Mouse (Mus musculus) common myeloid progenitor, adult 5-6 weeks (primary cell): ENCODE measurements around the gene Gm27021. TPM values are rescaled to one million over a fixed set of nuclear protein-coding genes. Genes with fewer than 3 reads are reported as not detected.

Source experiments
- ATAC-seq: replicated peaks from 2 replicates; pipeline ENCODE4 v1.8.0; 2016; ENCODE audit warnings: low read depth, mild to moderate bottlenecking, moderate TSS enrichment, inconsistent platforms; ENCODE audit not compliant: poor library complexity, severe bottlenecking
- total RNA-seq: library from RNA; stranded (forward); fragments of 200-1000, 187-1606 nt; gene quantifications from 2 replicates; pipeline ENCODE4 v1.2.3, GENCODE M21; 2017

The Gm27021 gene
- total RNA-seq, 1 experiment from 2014 or later: not detected

- ATAC-seq: no peak
Observed at GRCm38 (mm10) chr8:120686576-120686975, 18.7 kb upstream of the Gm27021 start.

DNA sequence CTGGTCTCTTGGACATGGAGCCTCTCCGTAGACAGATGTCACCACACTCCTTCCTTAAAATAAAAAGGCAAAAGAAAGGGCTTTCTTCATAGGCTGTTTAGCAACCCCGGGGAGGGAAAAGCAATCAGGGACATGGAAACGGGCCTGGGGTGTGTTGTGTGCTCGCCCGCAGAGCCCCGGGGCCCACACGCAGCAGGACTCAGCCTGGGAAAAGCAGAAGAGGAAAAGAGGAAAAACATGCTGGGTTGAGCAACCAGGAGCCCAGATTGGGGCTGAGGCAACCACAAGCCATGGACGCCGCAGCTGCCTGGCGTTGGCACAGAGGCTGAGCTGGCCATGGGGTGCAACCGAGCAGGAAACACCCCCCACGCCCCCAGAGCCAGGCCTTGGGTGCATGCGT lies 18.2 kb upstream of the Gm27021 start:
- peak; percentile 86 for ATAC-seq

GRCm38 (mm10) chr8:120685591-120685990 lies 17.7 kb upstream of the Gm27021 start:
- no peak for ATAC-seq

DNA sequence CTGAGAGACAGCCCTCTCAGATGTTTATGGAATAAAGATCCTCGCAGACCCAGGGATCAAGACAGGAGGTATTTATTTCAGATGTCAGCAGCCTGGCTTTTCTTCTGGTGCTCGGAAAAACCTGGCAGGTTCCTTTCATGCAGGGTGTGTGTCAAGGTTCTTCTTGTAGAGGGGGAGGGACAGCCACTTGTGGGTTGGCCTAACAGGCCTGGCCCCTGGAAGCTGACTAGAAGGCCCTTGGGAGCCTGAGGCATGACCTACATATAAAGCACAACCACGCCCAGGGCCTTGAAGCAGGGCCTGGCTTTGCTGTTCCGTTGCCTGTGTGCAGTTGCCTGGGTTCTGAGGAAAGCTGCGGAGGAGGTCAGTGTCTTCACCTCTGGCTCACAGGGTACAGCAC lies 17.2 kb upstream of the Gm27021 start:
- ATAC-seq: no peak

GRCm38 (mm10) chr8:120684082-120684481 lies 16.2 kb upstream of the Gm27021 start:
- ATAC-seq: no peak

GRCm38 (mm10) chr8:120683602-120684001 lies 15.7 kb upstream of the Gm27021 start:
- peak; percentile 43 for ATAC-seq

DNA sequence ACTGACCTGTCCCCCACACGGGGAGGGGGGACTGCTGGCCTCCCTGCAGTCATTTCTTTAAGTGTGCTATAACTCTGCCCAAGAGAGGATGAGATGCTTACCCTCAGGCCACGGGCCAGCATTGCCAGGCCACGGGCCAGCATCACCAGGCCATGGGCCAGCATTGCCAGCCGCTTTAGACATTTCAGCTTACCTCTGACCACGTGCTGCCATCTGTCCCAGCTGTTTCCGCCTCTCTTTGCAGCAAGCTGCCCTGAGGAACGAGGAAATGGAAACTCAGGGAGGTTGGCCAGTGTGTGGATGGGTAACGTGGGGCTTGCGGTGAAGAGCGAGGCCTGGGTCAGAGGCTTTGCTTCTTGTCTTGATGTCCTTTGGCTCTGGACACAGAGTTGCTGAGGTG lies 13.2 kb upstream of the Gm27021 start:
- no peak for ATAC-seq

- ATAC-seq: peak; percentile 68
Observed at GRCm38 (mm10) chr8:120680405-120680804, 12.5 kb upstream of the Gm27021 start.

DNA sequence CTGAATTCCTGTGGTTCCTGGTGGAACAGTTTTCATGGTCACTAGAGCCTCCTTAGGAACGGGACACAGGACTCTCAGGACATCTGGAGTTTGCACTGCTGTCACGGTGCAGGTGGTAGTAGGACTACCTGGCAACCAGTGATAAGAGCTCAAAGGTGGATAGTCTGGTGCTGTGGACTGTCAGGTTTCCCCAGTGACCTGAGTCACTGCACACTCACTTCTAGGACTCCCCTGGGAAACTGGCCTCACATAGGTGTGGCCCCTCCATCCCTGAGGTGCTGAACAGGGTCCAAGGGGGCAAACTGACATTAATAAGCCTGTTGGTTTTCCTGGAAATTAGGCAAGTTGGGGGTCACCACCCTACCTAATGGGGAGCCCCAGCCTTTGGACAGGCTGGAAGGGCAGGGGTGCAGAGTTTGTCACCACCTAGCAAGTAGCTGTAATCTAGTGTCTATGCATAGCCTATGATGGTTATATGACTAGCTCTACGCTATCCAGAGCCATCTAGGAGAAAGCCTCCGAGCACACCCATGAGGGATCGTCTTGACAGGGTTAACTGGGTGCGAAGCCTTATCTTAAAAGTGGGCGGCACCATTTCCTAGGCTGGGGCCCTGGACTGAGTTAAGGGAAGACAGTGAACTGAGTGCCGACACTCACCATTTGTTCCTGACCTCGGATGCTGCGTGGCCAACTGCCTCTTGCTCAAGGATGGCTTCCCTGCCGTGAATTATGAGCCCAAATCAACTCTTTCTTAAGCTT lies 11.9 kb upstream of the Gm27021 start:
- no peak for ATAC-seq

DNA sequence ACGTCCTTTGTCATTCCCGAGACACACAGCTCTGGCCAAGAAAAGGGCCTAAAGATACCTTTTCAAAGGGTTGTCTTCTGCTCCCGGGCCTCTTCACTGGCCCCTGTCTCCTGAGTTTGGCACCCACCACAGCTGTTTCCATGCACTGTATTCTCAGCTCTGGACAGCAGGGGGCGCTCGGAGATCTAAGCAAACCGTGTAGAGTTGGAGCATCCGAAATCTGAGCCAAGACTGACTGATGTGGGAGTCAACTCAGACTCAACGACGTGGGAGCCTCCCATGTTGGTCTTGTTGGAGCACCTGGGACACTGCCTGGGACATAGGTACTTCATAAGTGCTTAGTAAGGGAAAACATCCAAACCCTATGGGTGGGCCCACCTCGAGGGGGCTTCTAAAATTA lies 10.6 kb upstream of the Gm27021 start:
- peak; percentile 72 for ATAC-seq

DNA sequence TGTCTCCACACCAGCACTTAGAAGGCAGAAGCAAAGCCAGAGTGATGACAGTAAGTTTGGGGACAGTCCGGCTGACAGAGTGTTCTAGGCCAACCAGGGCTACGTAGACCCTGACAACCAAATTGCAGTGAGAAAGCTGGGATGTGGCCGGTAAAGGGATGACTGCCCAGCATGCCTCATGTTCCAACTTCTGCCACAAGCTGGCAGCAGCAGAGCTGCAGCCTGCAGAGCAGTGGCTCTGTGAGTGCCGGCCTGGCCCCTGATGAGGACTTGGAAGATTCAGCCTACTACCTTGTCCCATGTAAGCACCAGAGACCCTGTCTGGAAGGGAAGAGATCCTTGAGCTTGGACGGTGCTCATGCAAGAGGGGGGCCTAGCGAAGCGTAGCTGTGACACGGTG lies 7.8 kb upstream of the Gm27021 start:
- ATAC-seq: no peak

DNA sequence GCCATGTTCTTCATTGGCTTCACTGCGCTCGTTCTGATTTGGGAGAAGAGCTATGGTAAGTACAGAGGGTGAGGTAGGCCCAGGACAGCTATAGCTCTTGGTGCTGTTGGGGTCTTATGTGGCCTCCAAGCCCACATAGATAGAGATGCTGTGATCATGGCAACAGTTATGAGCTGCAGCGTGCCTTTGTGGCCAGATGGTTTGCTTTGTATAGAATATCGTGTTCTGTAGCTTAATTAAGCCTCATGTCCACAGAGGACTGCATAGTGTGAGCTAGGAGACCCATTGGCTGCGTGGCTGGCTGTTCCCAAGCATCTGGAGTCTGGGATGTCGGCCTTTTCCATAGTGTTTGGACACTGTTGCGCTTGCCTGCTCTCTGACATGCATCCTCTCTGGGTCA lies 5.4 kb upstream of the Gm27021 start:
- ATAC-seq: no peak

DNA sequence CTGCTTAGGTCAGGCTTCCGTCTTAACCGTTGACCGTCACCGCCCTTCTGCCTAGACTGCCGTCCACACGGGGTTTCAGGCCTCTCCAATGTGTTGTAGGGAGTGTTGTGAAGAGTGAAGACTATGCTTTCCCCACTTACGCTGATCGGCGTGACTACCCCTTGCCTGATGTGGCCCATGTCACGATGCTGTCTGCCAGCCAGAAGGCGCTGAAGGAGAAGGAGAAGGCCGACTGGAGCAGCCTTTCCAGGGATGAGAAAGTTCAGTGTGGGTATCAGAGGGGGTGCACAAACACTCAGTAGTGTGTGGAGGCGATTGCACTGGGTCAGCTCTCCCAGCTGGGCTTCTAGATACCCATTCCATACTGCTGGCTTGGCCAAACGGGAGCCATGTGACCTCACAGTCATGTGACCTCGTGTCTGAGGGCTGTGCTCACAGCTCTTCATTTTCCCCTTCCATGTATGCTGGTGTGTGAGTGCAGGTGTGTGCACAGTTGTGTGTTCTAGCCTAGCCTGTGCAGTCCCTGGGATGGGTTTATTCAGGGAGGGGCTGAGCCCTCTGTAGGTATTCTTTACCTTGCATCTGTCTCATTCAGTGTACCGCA lies 4.8 kb upstream of the Gm27021 start:
- ATAC-seq: no peak

GRCm38 (mm10) chr8:120671775-120672174 lies 3.9 kb upstream of the Gm27021 start:
- no peak for ATAC-seq

- no peak for ATAC-seq
Observed at GRCm38 (mm10) chr8:120668374-120668905, 561 bp upstream of the Gm27021 start, which contains the start of gene Emc8. Emc8 (minus strand) TSS chr8:120668573.

DNA sequence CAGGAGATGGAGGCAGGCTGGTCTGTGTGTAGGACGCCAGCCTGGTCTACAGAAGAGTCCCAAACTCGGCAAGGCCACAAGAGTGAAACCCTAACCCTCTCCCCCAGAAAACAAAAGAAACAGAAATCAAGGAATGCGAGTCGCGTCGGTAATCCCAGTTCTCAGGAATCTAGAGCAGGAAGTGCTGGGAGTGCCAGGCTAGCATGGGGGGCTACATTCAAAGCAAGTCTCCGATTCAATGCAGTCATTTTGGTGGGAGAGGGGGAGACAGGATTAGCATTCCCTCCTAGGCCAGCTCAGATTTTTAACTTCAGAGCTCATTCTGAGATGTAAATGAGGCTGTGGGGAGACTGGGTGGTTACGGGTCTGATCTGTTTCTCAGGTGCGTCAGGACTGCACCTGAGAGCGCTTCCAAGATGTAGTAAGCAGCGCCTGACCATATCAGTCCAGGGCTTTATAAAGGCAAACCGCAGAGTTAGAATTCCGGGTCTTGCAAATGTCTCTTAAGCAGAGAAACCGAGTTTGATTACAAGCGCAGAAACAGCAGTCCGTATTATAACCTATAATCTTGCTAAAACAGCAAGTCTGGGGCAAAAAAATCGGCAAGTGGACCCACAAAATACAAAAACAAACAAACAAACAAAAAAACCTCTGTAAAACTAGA lies 940 bp downstream of the Gm27021 start:
- ATAC-seq: no peak

DNA sequence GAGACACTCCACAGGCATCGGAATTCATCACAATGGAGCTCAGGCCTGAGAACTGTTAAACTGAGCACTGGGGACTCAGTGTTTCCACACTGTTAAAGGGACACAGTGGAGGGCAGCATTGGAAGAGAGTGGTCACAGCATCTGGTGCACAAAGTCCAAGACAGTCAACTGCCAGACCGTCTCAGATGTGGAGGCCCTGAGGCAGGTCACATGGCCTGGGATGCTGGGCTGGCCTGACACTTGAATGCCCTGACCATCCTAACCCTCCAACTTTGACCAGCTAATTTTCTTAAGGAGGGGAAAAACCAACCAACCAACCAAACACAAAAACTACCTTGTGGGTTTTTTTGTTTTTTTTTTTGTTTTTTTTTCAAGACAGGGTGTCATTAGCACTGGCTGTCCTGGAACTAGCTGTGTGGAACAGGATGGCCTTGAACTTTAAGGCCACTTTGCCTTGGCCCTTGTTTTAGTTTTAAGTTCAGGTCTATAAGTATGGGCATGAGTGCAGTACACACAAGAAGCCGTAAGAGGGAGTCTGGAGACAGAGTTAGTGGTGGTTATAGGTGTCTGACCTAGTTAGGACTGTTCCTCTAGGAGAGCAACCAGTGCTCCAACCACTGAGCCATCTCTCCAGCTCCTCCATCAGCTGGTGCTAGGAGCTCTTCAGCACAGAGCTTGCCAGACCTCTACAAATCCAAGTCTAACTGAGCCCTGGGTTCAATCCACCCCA lies 2.0 kb downstream of the Gm27021 start:
- no peak for ATAC-seq

- ATAC-seq: peak; percentile 40
Observed at GRCm38 (mm10) chr8:120664566-120664965, 3.3 kb downstream of the Gm27021 start.

DNA sequence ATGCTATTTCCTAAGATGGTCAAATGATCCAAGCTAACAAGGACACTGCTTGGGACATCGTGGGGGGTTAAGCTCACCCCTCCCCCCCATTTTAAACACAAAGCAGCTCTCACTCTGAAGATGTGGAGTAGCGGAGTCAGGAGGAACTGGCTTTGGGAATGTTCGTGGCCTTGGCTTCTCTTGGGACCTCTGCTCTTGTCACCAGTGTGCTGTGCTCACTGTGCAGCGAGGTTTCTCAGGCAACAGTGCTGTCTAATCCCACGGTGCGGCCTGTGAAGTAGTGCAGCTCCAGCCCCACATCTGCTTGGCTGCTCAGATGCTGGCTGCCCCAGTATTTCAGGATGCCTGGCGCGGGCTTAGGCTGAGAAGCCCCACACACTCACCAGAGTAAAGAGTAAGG lies 10.5 kb downstream of the Gm27021 start:
- ATAC-seq: no peak

DNA sequence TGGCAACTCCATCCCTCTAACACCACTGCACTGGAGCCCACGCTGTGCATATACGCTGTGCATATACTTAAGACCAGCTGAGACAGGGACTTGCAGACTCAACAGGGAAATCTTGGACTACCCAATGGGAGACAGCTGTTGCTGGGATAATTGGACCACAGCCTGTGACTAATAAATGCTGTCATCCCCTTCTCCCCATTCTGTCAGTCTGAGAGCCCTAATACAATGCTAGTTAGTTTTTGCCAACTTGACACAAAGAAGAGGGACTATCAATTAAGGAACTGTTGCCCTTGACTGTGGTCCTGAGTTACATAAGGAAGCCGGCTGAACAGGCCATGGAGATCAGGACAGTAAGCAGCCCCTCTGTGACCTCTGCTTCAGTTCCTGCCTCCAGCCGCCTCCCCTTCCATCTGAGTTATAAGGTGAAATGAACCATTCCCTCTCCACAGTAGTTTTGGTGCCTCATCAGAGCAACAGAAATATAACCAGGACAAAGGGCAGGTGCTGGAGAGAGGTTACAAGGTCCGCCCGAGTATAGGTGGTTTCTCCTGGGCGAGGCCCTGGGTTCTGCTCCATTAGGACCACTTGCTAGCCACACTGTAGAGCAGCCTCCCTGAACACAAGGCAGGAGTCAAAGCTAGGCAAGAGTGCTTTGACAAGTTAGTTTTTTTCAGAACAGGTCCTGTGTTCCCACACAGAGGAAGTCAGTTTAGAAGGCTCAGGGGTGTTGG lies 11.4 kb downstream of the Gm27021 start:
- ATAC-seq: no peak
